Mouse (Mus musculus): ENCODE results near the gene Cfd.

- TF ChIP-seq MAX (IDR thresholded peaks at IDR 0.05) = no peak
- TF ChIP-seq CTCF (IDR thresholded peaks at IDR 0.05; ENCODE audit: control insufficient read depth, insufficient read depth, insufficient read length) = no peak
- no peak for TF ChIP-seq USF1 (IDR thresholded peaks at IDR 0.05; ENCODE audit: low read depth)
- no peak for TF ChIP-seq FOSL1 (IDR thresholded peaks at IDR 0.05; ENCODE audit: insufficient read depth, low read length, poor library complexity, severe bottlenecking)
Observed at GRCm38 (mm10) chr10:79862049-79862788, 28.4 kb upstream of the Cfd start.
